Mouse (Mus musculus) E14TG2a.4 (cell line): ENCODE measurements at regions not wholly inside any gene's neighbourhood (a gene's known extent, or its start where the extent isn't known, plus 50 kb on each side); places are given as distances from the start of the nearest gene placed in this dataset.

ENCODE experiments used
- CTCF ChIP-seq: conservative IDR thresholded peaks from 2 replicates; pipeline ENCODE4 v1.5.1; 2014; ENCODE audit warnings: low read length
- NANOG ChIP-seq: IDR thresholded peaks from 2 replicates; pipeline ENCODE4 v1.6.1; 2014; ENCODE audit warnings: borderline replicate concordance, low read length, mixed read lengths
- POU5F1 ChIP-seq: IDR thresholded peaks from 2 replicates; pipeline ENCODE4 v1.6.1; 2014; ENCODE audit warnings: low read length, borderline replicate concordance

GRCm38 (mm10) chr4:22103001-22103587 lies 172.0 kb downstream of the Faxc start:
- no peak for TF ChIP-seq CTCF
- TF ChIP-seq POU5F1, result no peak
- TF ChIP-seq NANOG, result no peak
